Comparison of ENCODE assay signal across 8 mouse cellular contexts in genomic region chr8:60632250-60632932, GRCm38 (mm10). TPM values are rescaled to one million over a fixed set of nuclear protein-coding genes. Genes with fewer than 3 reads are reported as not detected.
DNase-seq lines count a peak whose midpoint lies in the region; ATAC-seq lines count a peak whose summit lies in the region.

TSS of gene Mfap3l (plus strand) at chr8:60632827.

- H3K9me3 ChIP-seq in megakaryocyte, embryonic 14.5 days: no peaks in the 10 kb centered on the region

- H3K36me3 ChIP-seq in megakaryocyte, embryonic 14.5 days (replicated peaks; ENCODE audit: low read length): peaks cover 27% of the 10 kb centered on the region

- peak; percentile 69 for ATAC-seq in inflammation-experienced regulatory T-cells, adult 6 months

- H3K4me1 ChIP-seq in megakaryocyte, embryonic 14.5 days: peaks cover 71% of the 10 kb centered on the region

- H3K27me3 ChIP-seq in megakaryocyte, embryonic 14.5 days (replicated peaks): peaks cover 2% of the 10 kb centered on the region

- peak within 1 kb of the TSS; percentile 99 for H3K4me3 ChIP-seq in megakaryocyte, embryonic 14.5 days (replicated peaks)

- DNase-seq in adrenal gland, adult 8-10 months: peak; percentile 86
- peak; percentile 86 for DNase-seq in embryo, embryonic 11.5 days (ENCODE audit: low read depth, low spot score)
- peak; percentile 94 for DNase-seq in gastrocnemius, postnatal 25 days
- peak; percentile 90 to 94 for DNase-seq in left cerebral cortex, adult 9 months (ENCODE audit: low spot score in 2 of 2)
- peak; percentile 91 to 92 for DNase-seq in right cerebral cortex, adult 2 months (ENCODE audit: low spot score in 2 of 2)
- peak; percentile 91 for DNase-seq in urinary bladder, postnatal 14 days (ENCODE audit: low spot score)

RNA-seq across cellular contexts. Expression of gene Mfap3l, which starts in this region (rescaled TPM):
- total RNA-seq in adrenal gland, adult 8-10 months (2022): 1 to 10 TPM; 2.7 to 4.5 (median 3.6) TPM
- 1 to 10 TPM; 3.8 to 4.4 TPM for total RNA-seq in gastrocnemius, postnatal 25 days (2021)
- polyA plus RNA-seq in inflammation-experienced regulatory T-cells, adult 6 months (2017; shearing (Covaris generic)): under 1 TPM in 1 of 3 experiments, not detected in 2; 0.15 TPM
- polyA plus RNA-seq in megakaryocyte, embryonic 14.5 days (2012; ENCODE audit: insufficient read depth, low replicate concordance): 0.51 and 7.0 TPM in 2 replicates

Comparison
In these comparisons a context has a peak if more than half of its experiments do, and no peak if none do; other contexts are left out.
1. Peak in every context shown above with its lines: DNase-seq, ATAC-seq and H3K4me3 ChIP-seq.
2. Peak in ATAC-seq in inflammation-experienced regulatory T-cells, adult 6 months; RNA of the gene not detected or under 1 TPM.